Mouse (Mus musculus) fat pad, adult 2 months (tissue): ENCODE measurements around the gene Prm1.
A peak's percentile ranks its signal among the peaks of the same experiment; 100 is the strongest.
"Not testable (repeated sequence)": the region's sequence is repeated elsewhere in the genome, so short reads cannot be mapped to it uniquely, and the experiment has no call there.

Experiments used
- DNase-seq: peaks from one replicate; pipeline ENCODE4 v3.0.0-alpha.2; 2011; ENCODE audit warnings: low read depth, low spot score; ENCODE audit errors: extremely low read depth

The Prm1 gene

DNA sequence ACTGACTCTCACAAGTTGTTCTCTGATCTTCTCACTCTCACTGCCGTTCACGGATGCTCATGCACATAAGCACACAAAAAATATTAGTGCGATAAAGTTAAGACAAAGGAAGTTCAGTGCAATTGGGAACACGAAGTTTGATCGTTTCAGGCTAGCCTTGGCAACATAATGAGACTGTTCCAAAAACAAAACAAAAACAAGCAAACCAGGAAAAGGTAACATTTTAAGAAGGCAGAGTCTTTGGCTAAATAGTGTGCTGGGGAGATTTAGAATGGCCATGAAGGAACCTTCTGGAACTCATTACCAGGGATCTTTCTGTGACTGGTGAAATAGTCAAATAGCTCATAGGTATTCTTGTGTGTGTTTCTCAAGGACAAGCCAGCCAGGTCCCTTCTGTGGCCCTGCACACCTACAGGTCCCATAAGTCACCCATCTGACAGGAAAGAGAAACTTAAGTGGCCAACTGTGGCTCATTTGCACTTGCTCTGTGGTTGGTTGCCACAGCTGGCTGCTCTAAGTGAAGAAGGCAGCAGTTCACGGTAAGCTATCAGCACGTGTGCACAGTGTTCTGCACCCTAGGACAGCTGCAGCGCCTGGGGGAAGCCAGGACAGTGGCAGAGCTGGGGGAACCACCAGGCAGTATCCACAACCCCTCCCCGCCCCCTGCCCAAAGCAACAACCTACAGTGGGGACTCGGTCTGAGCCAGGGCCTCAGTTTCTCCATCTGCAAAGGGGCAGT, at the start of gene Prm1:
Gene Prm1 (minus strand): TSS at position 51 of the 739 bp plus-strand sequence.
- DNase-seq, result no peak

DNA sequence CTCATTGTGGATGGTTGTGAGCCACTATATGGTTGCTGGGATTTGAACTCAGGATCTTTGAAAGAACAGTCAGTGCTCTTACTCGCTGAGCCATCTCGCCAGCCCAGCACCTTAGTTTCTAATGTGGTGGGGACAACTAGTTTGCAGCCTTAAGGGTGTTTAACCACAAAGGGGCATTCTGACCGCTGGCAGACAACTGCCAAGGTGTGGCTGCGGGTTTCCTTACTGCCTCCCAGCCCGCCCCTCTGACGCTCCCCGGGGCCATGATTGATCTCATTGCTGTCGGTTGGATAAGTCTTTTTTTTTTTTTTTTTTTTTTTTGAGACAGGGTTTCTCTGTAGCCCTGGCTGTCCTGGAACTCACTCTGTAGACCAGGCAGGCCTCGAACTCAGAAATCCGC, 46.6 kb upstream of the Prm1 start:
- DNase-seq, result not testable (repeated sequence)

DNA sequence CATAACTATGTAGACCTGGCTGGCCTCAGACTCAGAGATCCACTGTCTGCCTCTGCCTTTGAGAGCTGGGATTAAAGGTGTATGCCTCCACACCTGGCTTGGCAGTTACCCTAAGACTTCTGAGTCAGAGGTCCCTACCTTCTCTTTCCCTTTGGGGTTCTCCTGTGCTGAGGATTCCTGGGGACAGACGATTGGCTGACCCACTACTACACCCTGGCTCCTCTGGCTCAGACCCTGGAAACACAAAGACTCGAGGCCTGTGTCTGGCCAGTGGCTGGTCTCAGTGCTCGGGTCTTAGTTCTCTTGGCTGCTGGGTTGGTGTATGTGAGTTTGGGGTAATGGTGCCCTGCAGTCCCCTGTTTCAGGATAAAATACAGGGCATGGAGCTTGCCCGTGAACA, 45.3 kb upstream of the Prm1 start:
- no peak for DNase-seq

DNA sequence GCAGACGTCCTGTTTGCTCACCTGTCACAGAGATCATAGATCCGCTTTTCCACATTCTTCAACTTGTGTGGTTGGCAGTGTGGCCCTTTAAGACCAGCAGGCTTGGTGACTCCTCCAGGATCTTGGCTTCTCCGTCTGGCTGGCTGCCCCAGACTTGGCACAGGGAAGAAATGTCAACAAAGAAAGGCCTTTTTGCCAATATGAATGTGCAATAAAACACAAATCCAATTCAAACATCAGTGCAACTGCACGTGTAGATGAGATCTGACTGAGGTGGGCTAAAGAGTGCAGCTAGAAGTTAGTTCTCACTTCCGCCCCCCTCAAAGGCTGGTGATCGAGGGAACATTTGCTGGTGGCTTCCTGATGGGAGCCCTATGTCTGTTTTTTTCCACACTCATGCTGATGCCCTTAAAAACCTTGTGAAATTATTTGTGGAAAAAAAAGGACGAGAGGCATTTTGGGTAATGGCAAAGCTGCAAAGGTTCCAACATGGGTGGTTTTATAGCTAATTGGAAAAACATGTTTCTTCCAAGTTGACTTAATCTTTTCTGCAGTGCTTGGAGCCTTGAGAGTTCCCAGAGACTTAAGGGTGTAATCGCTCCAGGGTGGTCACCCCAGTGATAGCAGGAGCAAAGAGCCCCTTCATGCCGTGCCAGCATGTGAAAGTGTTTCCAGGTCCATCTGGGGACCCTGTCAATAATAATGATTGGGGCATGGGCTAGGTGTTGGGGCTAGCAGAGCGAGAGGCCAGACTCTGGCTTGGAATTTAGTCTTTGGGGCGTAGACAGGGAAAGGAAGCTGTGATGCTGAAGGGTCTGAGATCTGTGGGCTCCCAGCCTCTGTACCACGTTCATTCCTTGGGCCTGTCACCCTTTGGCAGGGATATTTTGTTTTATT, 44.6 kb upstream of the Prm1 start:
- peak; percentile 88 for DNase-seq

DNA sequence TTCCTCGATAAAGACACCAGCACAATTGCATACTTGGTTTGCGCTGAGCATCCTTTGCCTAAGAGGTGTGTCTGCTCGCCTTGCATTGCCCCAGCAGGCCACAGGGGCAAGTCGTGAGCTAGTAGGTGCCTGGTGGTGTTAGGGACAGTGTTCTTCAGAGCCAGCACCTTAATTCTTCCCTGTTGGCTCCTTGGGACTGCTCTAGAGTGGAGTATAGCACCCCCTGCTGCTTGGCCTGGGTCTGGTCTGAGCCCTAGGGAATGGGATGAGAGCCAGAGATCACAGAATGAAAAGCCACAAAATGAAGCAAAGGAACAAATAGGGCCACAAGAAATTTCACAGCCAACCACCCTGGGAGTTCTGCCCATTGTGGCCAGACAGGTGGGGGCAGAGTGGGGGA, 40.9 kb upstream of the Prm1 start:
- DNase-seq, result no peak

DNA sequence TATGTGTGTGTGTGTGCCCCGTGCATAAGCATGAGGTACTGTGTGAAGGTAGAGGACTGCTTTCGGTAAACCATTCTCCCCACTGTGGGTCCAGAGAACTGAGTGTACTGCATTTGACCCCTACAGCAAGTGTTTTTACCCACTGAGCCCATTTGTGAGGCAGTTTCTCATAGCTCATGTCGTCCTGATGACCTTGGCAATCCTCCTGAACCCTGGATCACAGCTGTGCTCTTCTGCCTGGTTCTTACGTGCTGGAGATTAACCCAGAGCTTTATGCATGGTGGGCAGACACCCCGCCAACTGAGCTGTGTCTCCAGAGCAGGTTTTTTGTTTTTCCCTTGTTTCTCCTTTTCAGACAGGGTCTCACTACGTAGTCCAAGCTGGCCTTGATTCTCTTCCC, 40.3 kb upstream of the Prm1 start:
- DNase-seq, result no peak

GRCm38 (mm10) chr16:10844319-10844670, 38.7 kb upstream of the Prm1 start:
- DNase-seq, result no peak

DNA sequence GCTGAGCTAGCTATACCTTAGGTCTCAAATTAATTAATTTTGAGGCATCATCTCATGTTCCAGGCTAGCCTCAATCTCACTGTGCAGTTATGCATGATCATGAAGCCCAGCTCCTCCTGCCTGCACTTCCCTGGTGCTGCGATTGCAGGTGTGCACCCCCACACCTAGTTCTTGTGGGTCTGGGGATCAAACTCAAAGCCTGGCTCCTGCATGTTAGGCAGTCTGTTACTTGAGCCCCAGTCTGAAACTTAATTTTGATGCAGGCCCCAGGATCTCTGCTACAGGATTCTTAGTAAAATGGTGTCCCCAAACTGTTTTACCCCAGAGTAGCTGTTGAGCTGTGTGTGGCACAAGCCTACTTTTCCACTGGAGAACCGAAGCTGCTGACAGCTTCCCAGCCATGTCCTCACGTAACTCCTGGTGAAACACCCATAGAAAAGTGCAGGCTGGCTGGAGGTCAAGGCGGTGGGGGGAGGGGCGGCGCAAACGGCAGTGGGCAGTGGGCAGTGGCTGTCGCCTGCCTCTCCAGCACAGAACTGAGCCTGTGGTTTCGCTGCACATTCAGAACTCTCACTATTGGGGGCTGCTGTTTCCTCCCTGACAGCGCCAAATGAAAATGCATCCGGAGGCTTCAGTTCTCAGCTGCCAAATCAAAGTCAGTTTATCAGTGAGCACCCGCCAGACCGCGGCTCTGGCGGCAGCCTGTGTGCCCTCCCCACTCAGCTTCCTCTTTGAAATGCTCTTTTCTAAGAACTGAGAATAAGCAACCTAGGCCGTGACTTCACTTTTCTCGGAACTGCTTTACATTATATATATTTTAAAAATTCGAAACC, 38.1 kb upstream of the Prm1 start:
- no peak for DNase-seq

DNA sequence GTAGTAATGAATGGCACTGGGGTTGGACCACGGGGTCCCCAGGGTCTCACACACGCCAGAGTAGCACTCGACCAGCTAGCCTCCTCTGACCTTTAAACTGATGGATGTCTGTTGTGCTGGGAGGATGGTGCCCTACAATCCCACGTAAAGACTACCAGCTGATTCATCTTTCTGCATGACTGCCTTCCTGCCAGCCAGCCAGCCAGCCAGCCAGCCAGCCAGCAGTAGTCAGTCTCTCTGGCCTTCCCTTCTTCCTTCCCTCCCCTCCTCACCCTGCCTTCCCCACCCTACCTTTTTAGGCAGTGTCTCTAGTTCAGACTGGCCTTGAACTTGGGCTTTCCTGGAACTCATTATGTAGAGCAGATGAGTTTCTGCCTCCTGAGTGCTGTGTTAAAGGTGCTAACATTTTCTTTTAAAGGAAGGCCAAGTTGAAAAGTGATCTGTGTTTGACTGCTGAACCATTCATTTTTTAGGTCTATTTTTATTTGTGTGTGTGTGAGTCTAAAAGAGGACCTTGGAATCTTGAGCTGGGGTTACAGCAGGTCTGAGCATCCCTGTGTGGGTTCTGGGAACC, 36.7 kb upstream of the Prm1 start:
- DNase-seq, result no peak

DNA sequence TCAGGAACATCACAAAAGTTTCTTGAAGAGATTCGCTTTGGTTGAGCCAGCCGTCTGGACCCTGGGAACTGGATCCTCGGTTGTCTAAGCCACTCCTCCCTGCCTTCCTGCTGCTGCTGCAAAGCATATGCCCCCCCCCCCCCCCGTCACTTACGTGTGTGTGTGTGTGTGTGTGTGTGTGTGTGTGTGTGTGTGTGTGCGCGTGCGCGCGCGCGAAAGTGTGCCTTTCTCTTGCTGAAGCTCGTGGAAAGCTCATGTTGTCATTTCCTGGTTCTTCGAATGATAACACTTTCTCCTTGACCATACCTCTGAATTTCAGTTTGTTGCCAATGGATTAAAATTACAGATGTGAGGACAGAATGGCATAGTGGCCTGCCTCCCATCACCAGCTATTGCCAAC, 34.4 kb upstream of the Prm1 start:
- no peak for DNase-seq

DNA sequence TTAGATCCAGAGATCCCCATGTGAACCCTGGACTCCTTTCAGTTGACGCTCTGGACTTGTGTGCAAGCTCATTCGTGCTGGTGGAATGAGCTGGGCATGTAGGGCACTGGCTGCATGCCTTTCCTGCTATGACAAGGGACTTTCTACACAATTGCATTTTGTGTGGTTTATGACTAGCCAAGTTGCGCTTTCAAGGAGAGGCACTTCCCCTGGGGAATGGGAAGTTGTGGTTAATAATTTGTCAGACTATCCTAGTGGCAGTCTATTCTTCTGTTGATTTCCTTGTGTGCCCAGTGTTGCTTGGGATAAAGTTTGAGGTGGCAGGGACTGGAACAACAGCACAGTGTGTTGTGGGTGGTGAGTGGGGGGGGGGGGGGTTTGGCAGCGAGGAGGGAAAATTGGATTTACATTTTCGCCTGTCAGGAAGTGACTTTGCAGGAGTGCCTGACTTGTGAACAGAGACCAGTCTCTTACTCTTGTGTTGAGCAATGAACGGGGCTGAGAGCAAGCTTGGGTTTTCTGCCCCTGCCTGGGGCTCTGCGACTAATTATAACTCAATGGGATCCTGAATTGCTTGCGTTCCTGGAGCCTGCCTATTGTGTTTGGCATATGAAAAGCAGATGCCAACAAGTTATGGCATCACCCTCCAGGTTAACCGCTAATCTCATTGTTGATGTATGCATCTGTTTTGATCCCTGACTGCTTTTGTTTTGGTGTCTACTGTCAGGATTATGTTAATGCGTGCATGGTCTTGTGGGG, 33.0 kb upstream of the Prm1 start:
- DNase-seq, result peak; percentile 96

DNA sequence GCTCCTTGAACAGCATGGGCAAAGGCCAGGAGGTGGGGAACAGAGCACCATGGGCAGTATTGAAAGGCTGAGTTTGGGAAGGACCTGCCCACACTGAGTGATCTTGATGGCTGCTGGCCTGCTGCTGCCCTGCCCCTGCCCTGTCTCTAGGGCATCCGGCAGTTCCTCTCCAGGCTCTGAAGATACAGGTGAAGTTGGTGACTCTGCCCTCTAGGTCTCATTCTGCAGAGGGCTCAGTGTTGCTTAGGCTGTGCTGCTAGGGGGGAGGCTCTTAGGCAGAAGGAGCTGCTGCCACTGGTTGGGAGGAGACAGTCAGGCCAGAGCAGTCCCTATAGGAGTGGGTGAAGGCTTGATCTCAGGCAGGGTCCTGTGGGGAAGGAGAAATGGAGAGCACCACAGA, 32.3 kb upstream of the Prm1 start:
- DNase-seq, result no peak

DNA sequence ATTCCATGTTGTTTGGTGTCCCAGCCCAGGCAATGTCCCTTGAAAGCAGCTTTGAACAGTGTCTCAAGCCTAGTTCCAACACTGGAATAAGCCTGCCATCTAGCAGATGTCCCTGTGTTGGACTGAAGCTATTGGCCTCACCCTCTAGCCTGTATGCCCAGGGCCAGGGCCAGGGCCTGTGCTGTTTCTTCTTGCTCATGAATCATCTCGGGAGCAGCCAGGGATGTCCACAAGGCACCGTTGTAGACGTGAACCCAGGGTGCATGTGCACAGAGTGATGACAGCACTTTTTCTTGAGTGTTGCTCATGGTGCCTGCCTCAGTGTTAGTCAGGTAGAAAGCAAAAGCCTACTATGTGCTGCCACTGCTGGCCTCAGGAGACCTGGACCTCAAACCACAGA, 31.6 kb upstream of the Prm1 start:
- DNase-seq, result no peak

DNA sequence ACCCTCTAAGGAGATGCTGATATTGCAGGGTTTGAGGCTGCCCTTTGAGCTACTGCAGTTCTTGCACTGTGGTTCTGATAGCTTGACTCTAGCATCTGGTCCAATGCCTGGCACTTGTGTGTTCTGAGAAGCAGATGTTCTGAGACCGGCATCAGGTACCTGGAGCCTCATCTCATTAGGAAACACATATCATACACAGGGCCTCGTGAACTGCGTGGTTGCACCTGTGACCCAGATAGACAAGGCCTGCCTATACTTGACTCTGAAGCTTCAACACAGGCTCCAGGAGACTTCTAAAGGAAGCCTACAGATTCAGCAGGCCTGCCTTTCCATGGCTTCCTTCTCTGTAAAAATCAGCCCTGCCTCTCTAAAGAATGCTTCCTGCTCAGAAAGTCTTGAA, 30.7 kb upstream of the Prm1 start:
- DNase-seq, result no peak

GRCm38 (mm10) chr16:10834911-10835587, 29.4 kb upstream of the Prm1 start, which contains the start of gene Rmi2:
Gene Rmi2, plus strand, starts transcription at chr16:10835059.
- no peak for DNase-seq

- DNase-seq, result no peak
These were observed 28.9 kb upstream of the Prm1 start for GRCm38 (mm10) chr16:10834542-10834910.

GRCm38 (mm10) chr16:10828461-10828805, 22.8 kb upstream of the Prm1 start:
- no peak for DNase-seq

- DNase-seq, result no peak
These were observed 22.3 kb upstream of the Prm1 start for GRCm38 (mm10) chr16:10827766-10828460.

- no peak for DNase-seq
These were observed 21.6 kb upstream of the Prm1 start for GRCm38 (mm10) chr16:10827269-10827668.
